Mouse (Mus musculus): Measurements from ENCODE around the gene Olfr49. TPM values are rescaled to one million over a fixed set of nuclear protein-coding genes. Genes with fewer than 3 reads are reported as not detected.

Gene Olfr49
- polyA plus RNA-seq, 1 experiment: not detected

DNA sequence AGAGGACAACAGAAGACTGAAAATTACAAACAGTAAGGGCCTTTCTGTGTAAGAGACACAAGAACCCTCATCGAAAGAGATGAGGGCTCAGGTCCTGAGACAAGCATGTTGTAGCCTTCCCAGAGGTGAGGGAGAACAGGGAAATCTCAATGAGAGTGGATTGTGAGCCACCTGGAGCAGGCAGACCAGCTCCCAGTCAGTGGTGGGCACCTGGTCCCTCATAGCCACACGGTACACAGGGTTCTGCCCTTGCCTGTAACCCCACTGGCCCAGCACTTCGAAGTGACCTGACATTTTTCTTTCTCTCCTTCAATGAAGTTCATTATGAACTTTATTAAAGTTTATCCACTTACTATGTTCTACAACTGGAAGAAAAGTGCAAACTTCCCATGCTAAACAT lies 12.0 kb downstream of the Olfr49 start:
- H3K27ac ChIP-seq (ENCODE audit: control insufficient read depth, insufficient read depth, low read length): no peak overlapping the region
- H3K27me3 ChIP-seq (ENCODE audit: control insufficient read depth, insufficient read depth, low read length): no peaks in the 10 kb centered on the region
- TF ChIP-seq CTCF (IDR thresholded peaks at IDR 0.05; ENCODE audit: borderline replicate concordance, control insufficient read depth, extremely low read depth, insufficient read depth, low read length, poor library complexity): no peak
- TF ChIP-seq POLR2A (IDR thresholded peaks at IDR 0.05; ENCODE audit: control insufficient read depth, extremely low read depth, insufficient read depth, low read length, poor library complexity): no peak
- DNase-seq: no peak
- H3K4me3 ChIP-seq (ENCODE audit: control insufficient read depth, insufficient read depth, low read length): no peak overlapping the region
- 96% methylated on average over 3 of the region's 3 CpGs for whole genome bisulfite sequencing
- no peaks in the 10 kb centered on the region for H3K36me3 ChIP-seq (ENCODE audit: control insufficient read depth, insufficient read depth, low read length)
- no peaks in the 10 kb centered on the region for H3K4me1 ChIP-seq (replicated peaks; ENCODE audit: control insufficient read depth, insufficient read depth, low read length)

DNA sequence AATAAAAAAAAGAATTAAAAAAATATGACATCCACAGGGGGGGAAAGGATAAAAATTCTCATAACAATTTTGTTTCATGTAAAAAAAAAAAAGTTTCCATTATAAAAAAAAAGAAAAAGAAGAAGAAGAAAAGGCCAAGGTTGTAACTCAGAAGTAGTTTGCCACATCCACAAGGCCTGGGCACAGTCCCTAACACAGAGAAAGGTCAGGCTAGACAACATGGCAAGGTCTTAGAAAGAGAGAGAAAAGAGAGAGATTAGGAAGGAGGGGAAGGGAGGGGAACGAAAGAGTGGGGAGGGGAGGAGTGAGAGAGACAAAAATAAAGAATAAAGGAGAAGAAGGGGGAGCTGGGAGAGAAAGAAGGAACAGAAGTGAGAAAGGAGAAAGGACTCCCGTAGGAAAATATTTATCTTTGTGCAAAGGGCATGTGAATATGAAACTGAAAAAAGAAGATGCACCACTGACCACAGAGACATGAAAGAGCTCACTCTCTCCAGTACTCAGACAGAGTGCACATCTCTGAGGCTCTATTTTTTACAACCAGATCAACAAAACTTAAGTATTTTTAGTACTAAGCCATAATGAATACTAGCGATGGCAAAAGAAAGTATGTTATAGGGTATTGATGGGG lies 12.6 kb downstream of the Olfr49 start:
- DNase-seq: no peak
- Histone ChIP-seq H3K4me3 (ENCODE audit: control insufficient read depth, insufficient read depth, low read length) (no peak overlapping the region), H3K36me3 (ENCODE audit: control insufficient read depth, insufficient read depth, low read length) (no peaks in the 10 kb centered on the region), H3K4me1 (replicated peaks; ENCODE audit: control insufficient read depth, insufficient read depth, low read length) (no peaks in the 10 kb centered on the region), H3K27me3 (ENCODE audit: control insufficient read depth, insufficient read depth, low read length) (no peaks in the 10 kb centered on the region), H3K27ac (ENCODE audit: control insufficient read depth, insufficient read depth, low read length) (no peak overlapping the region)
- no peak for TF ChIP-seq POLR2A (IDR thresholded peaks at IDR 0.05; ENCODE audit: control insufficient read depth, extremely low read depth, insufficient read depth, low read length, poor library complexity)
- no peak for TF ChIP-seq CTCF (IDR thresholded peaks at IDR 0.05; ENCODE audit: borderline replicate concordance, control insufficient read depth, extremely low read depth, insufficient read depth, low read length, poor library complexity)
- 89% methylated on average over 3 of the region's 3 CpGs for WGBS

DNA sequence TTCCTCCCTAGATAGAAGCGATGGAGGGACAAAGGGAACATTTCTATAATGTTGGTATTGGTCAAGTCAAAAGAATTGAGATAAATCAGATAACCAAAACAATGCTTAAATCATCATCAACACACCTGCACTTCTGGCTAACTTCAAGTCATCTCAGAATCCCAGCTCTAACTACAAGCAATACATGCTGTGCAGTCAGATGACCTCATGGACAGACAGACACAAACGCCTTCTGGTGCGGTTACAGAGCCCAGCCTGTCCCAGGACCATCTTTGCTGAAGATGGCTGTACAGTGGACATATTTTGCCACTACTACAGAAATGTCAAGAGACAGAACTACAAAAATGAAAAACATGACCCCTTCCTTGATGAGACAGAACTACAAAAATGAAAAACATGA lies 14.3 kb downstream of the Olfr49 start:
- no peaks in the 10 kb centered on the region for H3K36me3 ChIP-seq (ENCODE audit: control insufficient read depth, insufficient read depth, low read length)
- no peak for TF ChIP-seq CTCF (IDR thresholded peaks at IDR 0.05; ENCODE audit: borderline replicate concordance, control insufficient read depth, extremely low read depth, insufficient read depth, low read length, poor library complexity)

DNA sequence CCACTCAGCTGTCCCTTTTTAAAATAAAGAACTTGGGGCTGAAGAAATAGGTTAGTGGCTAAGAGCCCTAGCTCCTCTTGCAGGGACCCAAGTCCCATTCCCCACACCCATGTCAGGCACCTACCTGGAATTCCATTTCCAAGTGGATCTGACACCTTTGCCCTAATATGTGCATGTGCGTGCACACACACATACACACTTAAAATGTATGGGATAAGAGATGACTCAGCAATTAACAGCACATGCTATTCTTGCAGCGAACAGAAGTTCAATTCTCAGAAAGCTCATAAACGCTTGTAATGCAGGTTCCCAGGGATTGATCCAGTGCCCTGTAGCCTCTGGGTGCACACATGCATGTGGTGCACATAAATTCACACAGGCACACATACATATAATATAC lies 15.2 kb downstream of the Olfr49 start:
- H3K4me1 ChIP-seq (replicated peaks; ENCODE audit: control insufficient read depth, insufficient read depth, low read length): no peaks in the 10 kb centered on the region
- DNase-seq: no peak
- no peak for TF ChIP-seq POLR2A (IDR thresholded peaks at IDR 0.05; ENCODE audit: control insufficient read depth, extremely low read depth, insufficient read depth, low read length, poor library complexity)
- no peak for TF ChIP-seq CTCF (IDR thresholded peaks at IDR 0.05; ENCODE audit: borderline replicate concordance, control insufficient read depth, extremely low read depth, insufficient read depth, low read length, poor library complexity)
- 91% methylated on average over 3 of the region's 3 CpGs for WGBS
- no peaks in the 10 kb centered on the region for H3K36me3 ChIP-seq (ENCODE audit: control insufficient read depth, insufficient read depth, low read length)
- no peaks in the 10 kb centered on the region for H3K27me3 ChIP-seq (ENCODE audit: control insufficient read depth, insufficient read depth, low read length)
- H3K4me3 ChIP-seq (ENCODE audit: control insufficient read depth, insufficient read depth, low read length): no peak overlapping the region
- H3K27ac ChIP-seq (ENCODE audit: control insufficient read depth, insufficient read depth, low read length): no peak overlapping the region

More for the DNA sequence above, 14.3 kb downstream of the Olfr49 start:
- H3K4me1 ChIP-seq (replicated peaks; ENCODE audit: control insufficient read depth, insufficient read depth, low read length): no peaks in the 10 kb centered on the region
- no peaks in the 10 kb centered on the region for H3K27me3 ChIP-seq (ENCODE audit: control insufficient read depth, insufficient read depth, low read length)
- H3K4me3 ChIP-seq (ENCODE audit: control insufficient read depth, insufficient read depth, low read length): no peak overlapping the region
- DNase-seq: no peak
- no peak overlapping the region for H3K27ac ChIP-seq (ENCODE audit: control insufficient read depth, insufficient read depth, low read length)
- WGBS: 96% methylated on average over 3 of the region's 3 CpGs

DNA sequence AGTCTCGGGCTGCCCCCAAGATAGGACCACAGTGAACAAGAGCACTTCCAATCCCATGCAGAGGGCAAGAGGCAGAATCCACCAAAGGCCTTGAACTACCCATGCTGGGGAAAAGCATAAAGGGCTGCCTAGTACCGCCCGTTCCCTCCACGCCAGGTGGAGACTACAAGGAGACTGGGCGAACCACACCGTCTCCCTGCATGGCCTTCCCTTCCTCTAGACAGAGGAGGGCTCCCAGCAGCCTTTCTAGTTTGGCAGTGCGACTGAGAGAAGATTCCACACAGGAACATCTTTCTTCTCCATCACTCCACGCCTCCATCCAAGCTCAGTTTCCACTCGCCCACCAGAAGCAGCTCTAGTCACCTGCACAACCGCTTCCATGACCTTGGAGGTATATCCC lies 16.8 kb downstream of the Olfr49 start:
- H3K27me3 ChIP-seq (ENCODE audit: control insufficient read depth, insufficient read depth, low read length): no peaks in the 10 kb centered on the region
- no peaks in the 10 kb centered on the region for H3K36me3 ChIP-seq (ENCODE audit: control insufficient read depth, insufficient read depth, low read length)
- no peak overlapping the region for H3K4me3 ChIP-seq (ENCODE audit: control insufficient read depth, insufficient read depth, low read length)
- DNase-seq: no peak
- H3K27ac ChIP-seq (ENCODE audit: control insufficient read depth, insufficient read depth, low read length): no peak overlapping the region
- no peak for TF ChIP-seq POLR2A (IDR thresholded peaks at IDR 0.05; ENCODE audit: control insufficient read depth, extremely low read depth, insufficient read depth, low read length, poor library complexity)
- TF ChIP-seq CTCF (IDR thresholded peaks at IDR 0.05; ENCODE audit: borderline replicate concordance, control insufficient read depth, extremely low read depth, insufficient read depth, low read length, poor library complexity): no peak
- H3K4me1 ChIP-seq (replicated peaks; ENCODE audit: control insufficient read depth, insufficient read depth, low read length): no peaks in the 10 kb centered on the region
- 96% methylated on average over 10 of the region's 10 CpGs for WGBS

DNA sequence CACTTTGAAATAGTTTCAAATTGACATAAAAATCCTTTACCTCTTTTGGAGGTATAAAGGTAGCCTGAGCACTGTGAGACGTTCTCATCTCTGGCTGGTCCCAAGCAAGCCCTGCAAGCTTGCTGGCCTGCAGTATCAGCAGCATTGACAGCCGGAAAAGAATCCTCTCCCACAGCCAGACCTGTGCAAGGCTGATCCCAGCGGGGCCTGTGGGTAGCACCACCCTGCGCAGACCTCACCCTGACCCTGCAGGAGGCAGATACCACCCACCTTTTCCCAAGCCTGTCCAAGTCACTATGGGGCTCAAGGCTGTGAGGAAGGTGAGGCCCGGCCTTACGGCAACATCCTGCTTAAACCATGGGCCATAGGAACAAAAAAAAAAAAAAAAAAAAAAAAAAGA lies 18.8 kb downstream of the Olfr49 start:
- no peak for DNase-seq
- H3K27ac ChIP-seq (ENCODE audit: control insufficient read depth, insufficient read depth, low read length): no peak overlapping the region
- H3K4me3 ChIP-seq (ENCODE audit: control insufficient read depth, insufficient read depth, low read length): no peak overlapping the region
- H3K36me3 ChIP-seq (ENCODE audit: control insufficient read depth, insufficient read depth, low read length): no peaks in the 10 kb centered on the region
- H3K4me1 ChIP-seq (replicated peaks; ENCODE audit: control insufficient read depth, insufficient read depth, low read length): no peaks in the 10 kb centered on the region
- 95% methylated on average over 6 of the region's 6 CpGs for WGBS
- TF ChIP-seq POLR2A (IDR thresholded peaks at IDR 0.05; ENCODE audit: control insufficient read depth, extremely low read depth, insufficient read depth, low read length, poor library complexity) (no peak), CTCF (IDR thresholded peaks at IDR 0.05; ENCODE audit: borderline replicate concordance, control insufficient read depth, extremely low read depth, insufficient read depth, low read length, poor library complexity) (no peak)
- H3K27me3 ChIP-seq (ENCODE audit: control insufficient read depth, insufficient read depth, low read length): no peaks in the 10 kb centered on the region

DNA sequence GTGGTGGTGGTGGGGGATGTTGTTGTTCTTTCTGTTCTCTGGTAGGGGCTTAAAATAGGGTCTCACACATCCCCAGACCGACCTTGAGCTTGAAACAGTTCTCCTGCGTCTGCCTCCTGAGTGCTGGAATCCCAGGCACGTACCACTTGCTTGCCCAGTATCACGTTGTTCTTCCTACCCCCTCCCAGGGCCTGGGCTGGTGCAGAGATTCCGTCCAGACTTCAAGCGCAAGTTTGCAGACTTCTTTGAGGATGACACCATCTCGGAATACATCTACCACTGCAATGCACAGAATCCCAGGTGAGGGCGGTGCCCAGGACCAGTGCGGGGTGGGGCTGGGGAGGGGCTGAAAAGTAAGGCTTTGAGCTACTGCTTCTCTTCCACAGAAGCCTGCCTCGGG lies 19.6 kb downstream of the Olfr49 start:
- DNase-seq: no peak
- Histone ChIP-seq H3K27me3 (ENCODE audit: control insufficient read depth, insufficient read depth, low read length) (no peaks in the 10 kb centered on the region), H3K36me3 (ENCODE audit: control insufficient read depth, insufficient read depth, low read length) (no peaks in the 10 kb centered on the region), H3K4me1 (replicated peaks; ENCODE audit: control insufficient read depth, insufficient read depth, low read length) (no peaks in the 10 kb centered on the region), H3K4me3 (ENCODE audit: control insufficient read depth, insufficient read depth, low read length) (no peak overlapping the region), H3K27ac (ENCODE audit: control insufficient read depth, insufficient read depth, low read length) (no peak overlapping the region)
- WGBS: 92% methylated on average over 10 of the region's 10 CpGs
- TF ChIP-seq POLR2A (IDR thresholded peaks at IDR 0.05; ENCODE audit: control insufficient read depth, extremely low read depth, insufficient read depth, low read length, poor library complexity) (no peak), CTCF (IDR thresholded peaks at IDR 0.05; ENCODE audit: borderline replicate concordance, control insufficient read depth, extremely low read depth, insufficient read depth, low read length, poor library complexity) (no peak)

All from thymus, adult 2 months (tissue).